In the genomic region with DNA sequence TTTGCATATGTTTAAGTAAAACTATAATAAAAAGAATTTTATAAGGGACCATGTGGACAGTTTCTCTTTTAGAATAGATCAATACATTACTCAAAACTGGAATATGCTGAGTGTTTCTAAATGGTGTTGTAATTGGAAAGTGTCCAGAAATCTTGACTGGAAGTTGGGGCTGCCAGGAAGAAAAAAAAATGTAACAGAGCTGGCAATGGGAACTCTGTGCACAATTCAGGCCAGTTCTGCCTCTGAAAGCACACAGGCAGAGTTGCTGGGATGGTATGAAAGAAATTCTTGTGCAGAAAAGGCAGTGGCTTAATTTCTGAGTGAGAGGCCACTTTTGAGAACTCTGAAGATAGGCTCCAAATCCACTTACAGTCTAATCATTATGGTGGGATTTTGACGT, we compare ENCODE assay signal across 14 mouse cellular contexts. TPM values are rescaled to one million over a fixed set of nuclear protein-coding genes. Genes with fewer than 3 reads are reported as not detected.
DNase-seq lines count a peak whose midpoint lies in the region; ATAC-seq and TF ChIP-seq lines count a peak whose summit lies in the region.
"Had no signal": no experiment of that assay in that cellular context is flagged by ENCODE, and none has a peak within 500 bp of the region (broad histone marks: within the 10 kb centered on the region; RNA-seq: fewer than 3 reads in every experiment).

No protein-coding gene starts in this region.

- 0 out of 2 replicates have a peak, but pooled peaks cover 3% of the 10 kb centered on the region for H3K9me3 ChIP-seq in hindbrain, postnatal 0 days (ENCODE audit: low read length)
- no peaks in the 10 kb centered on the region for H3K9me3 ChIP-seq in hindbrain, embryonic 10.5 days
- H3K9me3 ChIP-seq in midbrain, embryonic 14.5 days (ENCODE audit: control insufficient read depth, low read length), result no peaks in the 10 kb centered on the region; the same call in 1 of the 2 replicates
- no peaks in the 10 kb centered on the region for H3K9me3 ChIP-seq in midbrain, embryonic 16.5 days (replicated peaks; ENCODE audit: control insufficient read depth, low read length, poor library complexity, severe bottlenecking)
- H3K9me3 ChIP-seq: midbrain, embryonic 13.5 days; neural tube, embryonic 13.5 days had no signal

- 0 out of 2 replicates have a peak, but pooled peaks have one; percentile 40 for ATAC-seq in hindbrain, postnatal 0 days
- no peak for ATAC-seq in midbrain, embryonic 14.5 days (ENCODE audit: low FRiP score, low TSS enrichment)
- ATAC-seq in midbrain, embryonic 16.5 days, result no peak
- ATAC-seq: Patski had no signal

- no peak overlapping the region for H3K4me2 ChIP-seq in hindbrain, postnatal 0 days (ENCODE audit: low read depth, low read length)
- no peak overlapping the region for H3K4me2 ChIP-seq in midbrain, embryonic 14.5 days (ENCODE audit: low read length)
- H3K4me2 ChIP-seq in midbrain, embryonic 16.5 days (ENCODE audit: low read length), result no peak overlapping the region
- H3K4me2 ChIP-seq: midbrain, embryonic 13.5 days; neural tube, embryonic 13.5 days had no signal

- DNase-seq in cerebellum, adult 9-10 months, result peak; percentile 3
- no peak for DNase-seq in cerebellum, postnatal 36 days
- peak; percentile 61 for DNase-seq in hindbrain, postnatal 0 days (ENCODE audit: low spot score)
- no peak for DNase-seq in hindbrain, embryonic 10.5 days (ENCODE audit: low spot score)
- DNase-seq in midbrain, embryonic 14.5 days, result peak; percentile 34
- peak; percentile 0 for DNase-seq in lung, postnatal 36 days
- no peak for DNase-seq in heart, adult 8-10 months (ENCODE audit: low spot score)
- DNase-seq: cerebellum, adult 9-11 months; kidney, postnatal 25 days had no signal

- no peak overlapping the region for H3K27ac ChIP-seq in hindbrain, postnatal 0 days
- no peak overlapping the region for H3K27ac ChIP-seq in hindbrain, embryonic 10.5 days
- H3K27ac ChIP-seq in midbrain, embryonic 14.5 days (replicated peaks; ENCODE audit: low read depth, low read length), result no peak overlapping the region
- no peak overlapping the region for H3K27ac ChIP-seq in midbrain, embryonic 16.5 days (ENCODE audit: low read length)
- H3K27ac ChIP-seq: macrophage; midbrain, embryonic 13.5 days; neural tube, embryonic 13.5 days had no signal

- H3K36me3 ChIP-seq in hindbrain, postnatal 0 days (ENCODE audit: insufficient read depth, low read length), result no peaks in the 10 kb centered on the region
- no peaks in the 10 kb centered on the region for H3K36me3 ChIP-seq in hindbrain, embryonic 10.5 days
- no peaks in the 10 kb centered on the region for H3K36me3 ChIP-seq in midbrain, embryonic 14.5 days (ENCODE audit: control insufficient read depth, insufficient read depth, low read length)
- no peaks in the 10 kb centered on the region for H3K36me3 ChIP-seq in midbrain, embryonic 16.5 days (ENCODE audit: control insufficient read depth, insufficient read depth, low read length)
- H3K36me3 ChIP-seq: midbrain, embryonic 13.5 days; neural tube, embryonic 13.5 days had no signal

- H3K27me3 ChIP-seq in hindbrain, postnatal 0 days (ENCODE audit: insufficient read depth, low read length), result no peaks in the 10 kb centered on the region
- no peaks in the 10 kb centered on the region for H3K27me3 ChIP-seq in hindbrain, embryonic 10.5 days (ENCODE audit: insufficient read depth, poor library complexity, severe bottlenecking)
- no peaks in the 10 kb centered on the region for H3K27me3 ChIP-seq in midbrain, embryonic 14.5 days (ENCODE audit: control insufficient read depth, insufficient read depth, low read length)
- H3K27me3 ChIP-seq in midbrain, embryonic 16.5 days (ENCODE audit: control insufficient read depth, insufficient read depth, low read depth, low read length), result no peaks in the 10 kb centered on the region
- H3K27me3 ChIP-seq: midbrain, embryonic 13.5 days; neural tube, embryonic 13.5 days had no signal

- H3K4me3 ChIP-seq in hindbrain, postnatal 0 days (ENCODE audit: low read length), result no peak overlapping the region
- H3K4me3 ChIP-seq in hindbrain, embryonic 10.5 days, result no peak overlapping the region
- no peak overlapping the region for H3K4me3 ChIP-seq in midbrain, embryonic 14.5 days (replicated peaks; ENCODE audit: low read depth, low read length)
- H3K4me3 ChIP-seq in midbrain, embryonic 16.5 days (ENCODE audit: low read depth, low read length), result no peak overlapping the region
- H3K4me3 ChIP-seq: midbrain, embryonic 13.5 days; neural tube, embryonic 13.5 days had no signal

- no peaks in the 10 kb centered on the region for H3K4me1 ChIP-seq in hindbrain, postnatal 0 days (ENCODE audit: insufficient read depth, low read length)
- H3K4me1 ChIP-seq in hindbrain, embryonic 10.5 days (replicated peaks), result no peaks in the 10 kb centered on the region
- no peaks in the 10 kb centered on the region for H3K4me1 ChIP-seq in midbrain, embryonic 14.5 days (ENCODE audit: control insufficient read depth, insufficient read depth, low read length)
- H3K4me1 ChIP-seq in midbrain, embryonic 16.5 days (ENCODE audit: control insufficient read depth, insufficient read depth, low read length), result no peaks in the 10 kb centered on the region

- H3K9ac ChIP-seq in hindbrain, postnatal 0 days (replicated peaks; ENCODE audit: low read length), result no peak overlapping the region
- no peak overlapping the region for H3K9ac ChIP-seq in midbrain, embryonic 14.5 days (replicated peaks; ENCODE audit: low read length)
- no peak overlapping the region for H3K9ac ChIP-seq in midbrain, embryonic 16.5 days (ENCODE audit: low read depth, low read length)
- H3K9ac ChIP-seq: midbrain, embryonic 13.5 days; neural tube, embryonic 13.5 days had no signal

- no peak for TF ChIP-seq CTCF in hindbrain, postnatal 0 days (IDR thresholded peaks at IDR 0.05; ENCODE audit: low read depth)

- 33% methylated on average over 1 of the region's 1 CpGs for WGBS in hindbrain, postnatal 0 days
- WGBS in hindbrain, embryonic 10.5 days, result 58% methylated on average over 1 of the region's 1 CpGs
- 55% methylated on average over 1 of the region's 1 CpGs for WGBS in midbrain, embryonic 14.5 days
- 29% methylated on average over 1 of the region's 1 CpGs for WGBS in midbrain, embryonic 16.5 days

RNA-seq across cellular contexts. Expression of a gene that starts 11.4 kb away (rescaled TPM):
- total RNA-seq in hindbrain, postnatal 0 days (2014; rRNA removed), result 20.0 and 23.3 TPM in 2 replicates
- polyA plus RNA-seq in hindbrain, postnatal 0 days (2015; fragmentation: Nextera tagmentation; extraction: Ambion mirVana), result 9.3 and 10.1 TPM in 2 replicates
- polyA plus RNA-seq in hindbrain, embryonic 10.5 days (2016; fragmentation: Nextera tagmentation; extraction: Ambion mirVana), result 0.30 and 0.57 TPM in 2 replicates
- polyA plus RNA-seq in midbrain, embryonic 14.5 days (2014; fragmentation: Nextera tagmentation; extraction: Ambion mirVana), result 9.9 and 13.0 TPM in 2 replicates
- polyA plus RNA-seq in midbrain, embryonic 16.5 days (2015; fragmentation: Nextera tagmentation; extraction: Ambion mirVana), result 6.9 and 11.0 TPM in 2 replicates
- not detected for total RNA-seq in heart, adult 8-10 months (2022)
- polyA plus RNA-seq: macrophage, Patski had no signal

Comparison
In these comparisons a context has a peak if more than half of its experiments do, and no peak if none do; other contexts are left out.
1. DNase-seq: peak in cerebellum, adult 9-10 months (single experiment), hindbrain, postnatal 0 days (single experiment), midbrain, embryonic 14.5 days (single experiment) and lung, postnatal 36 days (single experiment); none in cerebellum, postnatal 36 days (0 of 2), hindbrain, embryonic 10.5 days (single experiment) and heart, adult 8-10 months (single experiment).